Mouse (Mus musculus): ENCODE data around the gene Gm29049. TPM values are rescaled to one million over a fixed set of nuclear protein-coding genes. Genes with fewer than 3 reads are reported as not detected.
"Not testable (repeated sequence)": the region's sequence is repeated elsewhere in the genome, so short reads cannot be mapped to it uniquely, and the experiment has no call there.

The Gm29049 gene
- polyA plus RNA-seq (2014; fragmentation: Nextera tagmentation; extraction: Ambion mirVana) = not detected in 2 replicates

- not testable (repeated sequence) for H3K36me3 ChIP-seq (ENCODE audit: control insufficient read depth, insufficient read depth, low read length); DNase-seq (ENCODE audit: low spot score); H3K27ac ChIP-seq (replicated peaks; ENCODE audit: low read depth, low read length); H3K9ac ChIP-seq (ENCODE audit: low read length); H3K4me1 ChIP-seq (ENCODE audit: control insufficient read depth, insufficient read depth, low read length); H3K4me2 ChIP-seq (ENCODE audit: low read depth, severe bottlenecking); ATAC-seq (ENCODE audit: insufficient number of reproducible peaks, low FRiP score, low TSS enrichment, low read depth); H3K9me3 ChIP-seq (ENCODE audit: control insufficient read depth, low read length); H3K4me3 ChIP-seq (ENCODE audit: low read depth, low read length); H3K27me3 ChIP-seq (ENCODE audit: control insufficient read depth, insufficient read depth, low read length)
- WGBS = 33% methylated on average over 2 of the region's 3 CpGs
These were observed at the start of gene Gm29049 for GRCm38 (mm10) chrY:7997068-7997467. Gene Gm29049, minus strand, starts transcription at chrY:7997168.

Other genes with a start within 250 kb of the Gm29049 start
- gene Gm20825, start 74.3 kb upstream of the Gm29049 start, polyA plus RNA-seq (2014; fragmentation: Nextera tagmentation; extraction: Ambion mirVana) = not detected in 2 replicates